Mouse (Mus musculus) kidney, adult 9 months (tissue): ENCODE data around the gene Rybp.

Experiments used
- DNase-seq: peaks from one replicate; pipeline ENCODE4 v3.0.0; 2022

Rybp gene

DNA sequence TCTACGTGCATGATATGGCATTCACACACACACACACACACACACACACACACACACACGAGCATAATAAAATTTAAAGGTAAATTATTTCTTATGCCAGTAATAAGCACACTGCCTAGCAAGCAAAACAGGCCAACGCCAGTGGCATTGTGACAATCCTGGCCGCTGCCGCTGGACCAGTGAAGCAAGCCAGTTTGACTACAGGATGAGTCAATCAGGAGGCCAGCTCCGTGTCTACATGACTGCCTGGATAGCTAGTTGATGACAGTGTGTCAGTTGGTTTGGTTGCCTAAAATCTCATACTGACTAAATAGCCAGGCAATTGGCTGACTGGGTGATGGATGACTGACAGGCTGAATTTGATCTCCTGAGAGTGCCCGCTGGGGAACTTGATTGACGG, 69.8 kb downstream of the Rybp start:
- no peak for DNase-seq

DNA sequence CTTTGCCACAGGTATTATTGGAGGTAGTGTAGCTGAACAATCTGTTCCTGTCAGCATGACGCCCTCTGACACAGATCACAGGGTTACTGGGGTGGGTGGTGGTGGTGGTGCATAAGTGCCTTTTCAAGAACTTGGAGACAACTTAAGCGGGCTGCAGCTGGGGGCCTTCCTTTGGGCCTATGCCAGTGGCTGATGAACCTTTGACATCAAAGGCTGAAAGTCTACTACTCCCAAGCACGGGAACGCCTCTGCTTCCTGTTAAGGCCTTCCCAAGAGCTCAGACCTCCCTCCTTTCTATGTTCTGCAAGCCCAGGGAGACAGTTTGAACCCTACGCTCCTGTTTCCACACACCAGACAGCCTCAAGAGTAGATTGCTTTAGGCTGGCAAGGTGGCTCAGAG, 70.3 kb downstream of the Rybp start:
- no peak for DNase-seq

DNA sequence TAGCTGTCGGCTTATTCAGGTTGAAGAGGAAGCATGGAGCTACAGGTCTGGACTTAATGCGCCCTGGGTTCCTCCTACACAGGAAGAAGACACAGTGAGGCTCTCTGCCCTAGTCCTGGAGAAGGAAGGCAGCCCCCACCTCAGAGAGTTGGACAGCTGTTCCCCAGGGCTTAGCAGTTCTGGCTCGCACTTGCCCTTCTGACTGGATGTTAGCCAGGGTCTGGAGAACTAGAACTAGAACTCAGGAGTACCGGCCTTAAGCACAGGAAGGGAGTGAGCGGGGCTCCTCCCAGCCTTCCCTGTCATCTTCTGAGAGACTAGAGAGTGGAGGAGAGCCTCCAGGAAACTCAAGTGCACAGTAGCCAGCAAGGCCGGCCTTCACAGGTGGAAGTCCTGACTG, 71.5 kb downstream of the Rybp start:
- DNase-seq: no peak

DNA sequence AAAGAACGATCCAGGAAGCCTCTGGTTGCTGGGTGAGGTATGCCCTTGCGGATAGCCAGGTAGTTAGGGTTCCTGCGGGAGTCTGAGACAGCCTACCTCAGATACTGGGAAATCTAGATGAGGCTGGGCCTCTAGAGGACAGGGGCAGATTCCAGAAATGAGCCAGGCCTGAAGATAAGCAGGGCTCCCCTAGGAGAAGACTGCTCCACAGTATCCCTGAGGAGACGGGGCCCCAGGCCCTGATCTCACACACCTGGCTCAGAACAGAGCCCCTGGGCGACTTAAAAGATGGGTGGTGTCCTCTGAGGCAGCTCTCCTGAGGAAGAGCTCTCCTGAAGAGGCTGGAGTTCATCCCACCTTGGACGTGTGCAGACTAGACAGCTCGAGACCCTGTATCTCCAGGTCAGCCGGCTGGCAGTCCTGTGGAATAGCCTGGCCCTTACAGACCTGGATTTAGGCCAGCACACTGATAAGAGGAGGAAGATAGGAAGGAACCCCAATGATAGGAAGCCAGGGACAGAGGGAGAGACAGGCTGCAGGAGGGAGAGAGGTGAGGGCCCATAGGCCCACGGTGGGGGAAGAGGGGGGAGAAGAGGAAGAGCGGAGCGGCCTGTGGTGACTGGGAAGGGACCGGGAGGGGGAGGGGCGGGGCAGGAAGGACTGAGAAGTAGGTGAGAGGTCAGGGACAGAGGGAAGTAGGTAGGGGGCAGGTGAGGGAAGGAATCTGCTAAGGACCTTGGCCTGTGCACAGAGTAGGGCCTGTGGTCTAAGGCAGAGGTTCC, 73.0 kb downstream of the Rybp start:
- no peak for DNase-seq

DNA sequence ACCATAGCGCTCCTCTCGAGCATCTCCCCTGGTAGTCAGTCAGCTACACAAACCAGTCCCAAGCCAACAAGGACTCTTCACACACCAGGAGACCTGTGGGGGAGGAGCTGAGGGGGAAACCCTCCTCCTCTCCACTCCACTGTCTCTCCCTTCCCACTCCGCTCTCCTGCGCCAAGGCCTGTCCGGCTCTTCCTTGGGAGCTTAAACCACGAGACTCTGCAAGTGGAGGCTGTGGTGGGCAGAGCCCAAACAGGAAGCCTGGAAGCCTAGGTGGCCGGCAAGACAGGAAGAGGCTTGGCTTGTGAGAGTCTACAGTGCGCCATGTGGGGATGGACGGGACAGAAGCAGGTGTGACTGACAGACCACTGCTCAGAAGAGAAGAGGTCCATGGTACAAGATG, 73.7 kb downstream of the Rybp start:
- no peak for DNase-seq

DNA sequence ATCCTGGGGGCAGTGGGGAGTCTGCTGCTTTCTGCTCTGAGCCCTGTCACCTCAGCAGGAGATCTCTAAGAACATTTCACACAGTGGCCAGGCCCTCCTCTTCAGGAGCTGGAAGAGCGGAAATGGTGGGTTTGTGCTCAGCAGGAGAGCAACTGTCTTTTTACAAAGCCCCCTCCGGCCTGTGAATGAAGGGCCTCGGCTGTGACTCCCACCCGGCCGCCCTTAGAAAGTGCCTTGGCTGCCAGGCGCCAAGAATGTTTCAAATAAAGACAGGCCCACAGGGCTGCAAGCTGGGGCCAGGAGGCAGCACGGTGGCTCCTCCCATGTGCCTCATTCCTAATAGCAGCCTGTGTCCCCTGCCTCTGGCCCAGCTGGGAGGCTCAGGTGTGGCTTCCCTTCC, 74.5 kb downstream of the Rybp start:
- no peak for DNase-seq

DNA sequence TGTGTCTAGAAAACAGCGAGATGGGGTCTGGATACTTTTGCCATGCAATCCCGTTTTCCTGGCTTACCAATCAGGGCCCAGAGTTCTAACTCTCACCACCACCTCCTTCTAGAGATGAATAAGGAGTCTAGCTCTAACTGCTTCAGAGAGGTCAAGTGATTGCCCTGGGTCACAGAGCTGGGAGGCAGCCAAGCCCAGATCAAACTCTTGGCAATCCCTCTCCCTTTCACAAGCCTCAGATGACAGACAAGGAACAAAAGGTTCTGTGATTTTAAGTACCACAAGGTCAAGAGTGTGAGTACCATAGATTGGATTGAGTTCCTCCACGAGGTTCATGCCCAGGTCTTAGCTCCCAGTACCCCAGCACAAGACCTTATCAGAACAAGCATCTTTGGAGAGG, 75.6 kb downstream of the Rybp start:
- DNase-seq: no peak

DNA sequence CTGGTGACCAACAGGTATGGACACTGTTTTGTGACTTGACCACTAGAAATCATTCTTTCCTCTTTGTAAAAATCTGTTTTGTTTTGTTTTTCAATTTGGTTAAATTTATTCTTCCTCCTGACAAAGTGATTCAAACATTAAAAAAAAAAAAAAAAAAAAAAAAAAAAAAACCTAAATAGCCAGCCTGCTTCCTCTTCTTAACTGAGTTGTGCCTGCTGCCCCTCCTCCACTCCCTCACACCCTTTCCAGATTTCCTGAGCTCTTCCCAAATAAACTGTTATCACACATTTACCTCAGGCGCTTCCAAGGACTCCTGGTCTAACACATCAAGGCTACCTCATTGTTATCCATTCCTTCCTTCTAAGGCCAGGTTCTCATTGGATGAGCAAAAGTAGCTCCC, 76.8 kb downstream of the Rybp start:
- DNase-seq: no peak

DNA sequence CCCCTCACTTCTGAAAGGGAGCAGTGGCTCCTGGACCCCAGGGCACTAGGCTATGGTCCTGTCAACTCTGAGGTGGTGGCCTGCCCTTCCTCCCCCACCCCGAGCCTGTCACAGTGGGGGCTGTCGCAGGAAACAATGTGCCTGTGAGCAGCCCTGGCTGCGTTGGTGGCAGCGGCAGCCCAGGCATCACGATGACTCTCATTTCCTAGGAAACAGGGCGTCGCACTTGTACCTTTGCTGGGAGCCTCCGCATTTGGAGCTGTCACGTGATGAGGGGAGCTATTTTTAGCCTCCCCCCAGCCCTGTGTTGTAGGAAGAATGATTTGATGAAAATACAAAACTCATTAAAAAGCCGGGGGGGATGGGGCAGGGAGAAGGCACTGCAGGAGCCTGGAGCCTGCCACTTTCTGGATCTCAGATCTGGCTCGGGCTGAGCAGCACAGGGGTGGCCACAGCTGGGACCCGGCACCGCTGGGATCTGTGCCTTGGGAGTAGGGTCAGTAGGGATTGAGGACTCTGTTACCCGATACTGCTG, 80.5 kb downstream of the Rybp start:
- DNase-seq: peak; percentile 52

DNA sequence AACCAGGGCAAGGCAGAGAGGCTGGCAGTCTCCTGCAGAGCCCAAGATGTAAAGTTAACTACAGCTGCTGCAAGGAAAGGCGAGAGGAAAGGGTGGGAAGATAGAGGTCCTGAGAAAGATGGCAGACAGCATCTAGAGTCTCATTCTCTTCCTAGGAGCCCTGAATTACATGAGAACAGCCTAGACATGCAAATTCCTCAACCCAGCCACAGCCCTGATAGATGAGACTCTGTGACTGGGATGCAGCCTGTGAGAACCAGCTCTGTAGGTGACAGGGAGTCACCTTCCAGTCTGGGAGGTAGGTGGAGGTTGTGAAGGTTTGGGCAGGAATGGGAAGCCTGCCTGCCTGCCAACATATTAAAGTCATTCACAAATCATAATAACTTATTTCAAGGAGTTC, 81.0 kb downstream of the Rybp start:
- no peak for DNase-seq

DNA sequence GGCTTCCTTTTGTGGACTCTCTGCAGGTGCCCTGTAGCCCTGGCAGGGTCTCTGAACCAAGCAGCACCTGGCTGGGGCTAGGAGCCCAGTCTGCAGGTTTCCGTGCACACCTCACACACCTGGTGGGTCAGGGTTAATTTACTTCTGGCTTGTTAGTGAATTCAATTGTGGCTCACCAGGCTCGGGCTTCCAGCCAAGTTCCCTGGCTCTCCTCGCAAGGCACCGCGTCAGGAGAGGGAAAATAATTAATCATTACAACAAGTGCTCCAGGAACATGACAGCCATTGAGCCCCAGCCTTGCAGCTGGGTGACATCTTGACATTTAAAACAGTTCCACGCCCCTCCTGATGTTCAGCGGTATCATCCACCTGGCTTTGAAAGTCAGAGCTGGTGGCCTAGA, 82.8 kb downstream of the Rybp start:
- peak; percentile 84 for DNase-seq

DNA sequence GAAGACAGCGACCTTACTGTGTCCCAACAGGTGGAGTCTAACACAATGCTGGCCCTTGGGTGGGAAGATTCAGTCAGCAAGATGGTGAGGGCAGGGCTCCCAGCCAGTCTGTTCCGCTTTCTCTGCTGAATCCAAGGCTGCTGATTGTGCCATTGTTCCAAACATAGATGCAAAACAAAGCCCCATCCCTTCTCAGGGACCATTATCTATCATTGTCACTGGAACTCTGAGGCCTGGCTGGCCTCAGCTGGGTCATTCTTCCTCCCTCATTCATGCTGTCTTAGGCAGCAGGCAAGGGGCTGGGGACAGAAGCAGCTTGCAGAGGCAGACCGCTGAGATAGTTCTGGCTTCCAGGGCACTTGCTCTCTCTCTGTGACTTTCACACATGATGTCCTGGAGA, 83.8 kb downstream of the Rybp start:
- no peak for DNase-seq

DNA sequence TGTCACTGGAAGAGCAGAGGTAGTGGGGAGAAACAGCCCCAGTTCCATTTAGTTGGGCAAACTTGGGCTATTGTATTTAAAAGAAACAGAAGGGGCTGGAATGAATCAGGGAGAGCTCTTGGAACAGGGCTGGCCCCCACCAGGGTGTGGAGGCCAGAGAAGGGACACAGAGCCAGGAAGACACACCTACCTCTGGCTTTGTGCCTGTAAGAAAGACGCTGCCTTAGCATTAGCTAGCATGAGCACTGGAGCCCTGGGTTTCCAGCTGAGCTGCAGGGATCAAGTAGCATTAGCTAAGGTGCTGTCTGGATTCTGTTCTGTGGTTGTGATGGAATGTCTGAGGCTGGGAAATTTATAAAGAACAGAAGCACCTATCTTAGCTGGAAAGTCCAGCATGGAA, 85.2 kb downstream of the Rybp start:
- DNase-seq: no peak

DNA sequence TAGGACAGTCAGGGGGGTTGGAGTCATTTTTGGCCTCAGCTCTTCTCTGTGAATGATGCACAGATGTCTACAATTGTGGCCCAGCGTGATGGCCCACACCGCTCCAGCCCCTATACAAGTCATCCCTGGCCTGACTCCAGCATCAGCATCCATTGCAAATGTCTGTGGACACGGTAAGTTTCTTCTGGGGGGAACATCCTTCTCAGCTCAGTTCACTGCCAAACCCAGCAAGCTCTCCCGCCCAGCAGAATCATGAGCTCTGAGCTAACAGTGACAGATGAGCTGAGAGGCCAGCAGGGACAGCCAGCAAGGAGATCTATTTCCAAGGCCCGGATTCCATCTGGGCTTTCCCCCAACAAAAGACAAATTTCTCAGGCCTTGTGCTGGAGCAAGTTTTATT, 90.2 kb downstream of the Rybp start:
- DNase-seq: no peak

DNA sequence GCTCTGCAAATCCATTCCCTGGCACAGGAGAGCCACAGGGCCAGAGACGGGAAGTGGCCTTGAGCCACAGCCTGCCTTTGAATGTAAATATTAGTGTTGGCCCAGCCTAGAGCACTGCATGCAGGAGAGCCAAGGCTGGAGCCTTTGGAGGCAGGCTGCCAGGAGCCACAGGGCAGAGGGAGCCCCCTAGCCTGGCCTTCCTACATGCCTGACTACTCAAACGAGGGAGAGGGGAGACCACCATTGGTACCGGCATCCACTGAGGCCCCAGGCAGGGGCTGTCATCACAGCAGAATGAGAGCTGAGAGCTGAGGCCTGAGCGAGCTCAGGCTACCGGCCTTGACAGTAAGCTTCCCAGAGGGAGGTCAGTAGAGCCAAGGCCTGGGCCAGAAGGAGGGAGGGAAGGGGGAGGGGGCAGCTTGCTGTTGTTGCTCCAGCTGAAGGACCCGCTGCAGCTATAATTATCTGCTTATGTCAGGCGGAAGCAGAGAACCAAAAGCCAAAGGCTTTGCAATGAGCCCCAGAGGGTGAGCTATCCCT, 91.3 kb downstream of the Rybp start:
- peak; percentile 45 for DNase-seq

DNA sequence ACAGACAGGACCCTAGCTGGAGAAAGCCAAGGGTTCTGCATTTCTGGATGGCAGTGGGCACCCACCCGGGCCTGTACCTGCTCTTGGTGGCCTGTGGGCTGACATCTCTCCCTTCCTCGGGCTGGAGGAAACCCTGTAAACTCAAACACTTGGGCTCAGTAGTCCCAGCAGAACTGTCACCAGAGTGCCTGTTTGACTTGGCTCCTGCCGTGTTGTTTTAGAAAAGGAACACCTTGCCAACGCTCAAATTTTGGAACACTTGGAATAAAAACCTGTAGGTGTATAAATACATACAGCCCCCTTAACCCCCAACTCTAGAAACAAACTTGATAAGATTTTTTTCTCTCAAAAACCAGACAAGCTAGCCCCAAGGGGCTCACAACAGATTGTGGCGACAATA, 92.2 kb downstream of the Rybp start:
- no peak for DNase-seq

DNA sequence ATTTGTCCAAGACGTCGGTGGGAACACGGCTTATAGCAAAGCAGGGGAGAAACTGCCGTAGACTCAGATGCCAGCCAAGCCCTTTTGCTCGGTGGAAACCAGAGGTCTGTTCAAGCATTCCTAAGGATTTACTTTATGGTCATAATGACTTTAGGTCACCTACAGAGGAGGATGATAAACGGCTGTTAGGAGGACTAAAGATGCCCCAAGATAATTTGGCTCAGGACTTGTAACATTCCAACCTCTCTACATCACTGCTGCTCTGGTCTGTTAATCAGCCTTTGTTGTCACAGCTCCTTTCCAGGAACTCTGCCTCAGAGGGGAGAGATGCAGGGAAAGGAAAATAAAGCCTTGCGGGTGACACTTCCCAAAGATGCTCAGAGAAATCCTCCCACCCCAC, 93.5 kb downstream of the Rybp start:
- no peak for DNase-seq

DNA sequence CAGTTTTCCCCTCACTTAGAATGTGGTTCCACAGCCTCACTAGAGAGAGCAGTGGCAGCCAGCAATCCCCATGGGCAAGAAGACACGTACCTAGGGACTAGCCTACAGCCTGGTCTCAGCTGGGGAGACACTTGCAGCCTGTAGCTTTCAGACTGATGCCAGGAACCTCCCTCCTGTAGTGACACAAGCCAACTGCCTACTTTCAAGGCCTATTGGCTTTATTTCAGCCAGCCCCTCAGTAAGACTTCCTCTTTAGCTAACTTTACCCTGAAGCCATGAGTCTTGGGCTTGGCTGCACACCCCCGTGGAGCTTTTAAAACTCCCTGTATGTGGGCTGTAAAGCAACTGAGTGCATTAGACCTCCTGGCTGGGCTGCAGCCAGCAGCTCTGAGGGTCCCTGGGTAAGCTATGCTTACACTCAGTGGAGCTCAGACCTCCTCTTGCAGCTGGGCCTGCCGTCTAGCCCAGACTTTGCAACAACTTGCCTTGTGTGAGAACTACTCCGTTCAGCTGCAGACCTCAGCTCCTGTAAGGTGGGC, 94.5 kb downstream of the Rybp start:
- no peak for DNase-seq

DNA sequence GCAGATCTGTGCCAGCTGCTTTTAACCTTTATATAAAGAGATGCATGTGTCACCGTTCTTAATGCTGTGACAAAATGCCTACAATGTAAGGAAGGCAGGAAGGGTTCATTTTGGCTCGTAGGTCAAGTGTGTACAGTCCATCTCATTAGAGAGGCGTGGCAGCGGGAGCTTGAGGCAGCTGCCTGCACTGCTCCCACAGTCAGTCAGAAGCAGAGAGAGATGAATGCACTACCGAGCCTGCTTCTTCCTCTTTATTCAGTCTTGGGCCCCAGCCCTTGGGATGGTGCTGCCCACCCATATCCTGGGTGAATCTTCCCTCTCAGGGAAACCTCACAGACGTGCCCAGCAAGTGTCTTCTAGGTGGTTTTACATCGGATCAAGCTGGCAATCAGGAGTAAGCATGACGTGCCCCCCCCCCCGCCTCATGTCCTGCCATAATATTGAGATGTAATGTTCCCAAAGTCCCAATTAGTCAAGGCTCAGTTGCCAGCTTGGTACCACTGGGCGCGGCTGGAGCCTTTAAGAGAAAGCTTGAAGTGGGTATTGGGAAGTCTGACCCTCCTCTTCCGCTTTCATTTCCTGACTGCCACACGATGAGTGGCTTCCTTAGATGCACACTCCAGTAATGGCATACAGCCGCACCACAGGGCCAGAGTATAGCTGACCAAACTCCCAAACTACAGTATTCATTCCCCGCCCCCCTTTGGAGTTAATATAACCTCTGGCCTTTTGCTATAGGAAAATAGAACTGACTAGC, 96.3 kb downstream of the Rybp start:
- no peak for DNase-seq

DNA sequence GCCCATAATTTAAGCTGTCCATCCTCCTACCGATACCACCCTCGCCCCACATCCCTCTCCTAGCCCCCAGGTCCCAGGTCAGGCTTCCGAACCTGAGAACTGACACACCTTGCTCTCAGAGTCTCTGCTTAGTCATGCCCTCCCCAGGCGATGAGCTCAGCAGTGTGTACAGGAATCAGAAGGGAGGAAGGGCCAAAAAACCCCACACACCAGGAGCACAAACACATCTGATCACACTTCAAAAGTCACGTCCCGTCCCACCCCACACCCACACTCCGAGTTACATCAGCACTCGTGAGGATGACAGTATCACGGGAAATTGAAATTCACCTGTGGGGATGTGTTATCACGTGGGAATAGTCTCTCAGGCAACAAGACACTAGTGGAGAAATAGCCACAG, 97.0 kb downstream of the Rybp start:
- no peak for DNase-seq

DNA sequence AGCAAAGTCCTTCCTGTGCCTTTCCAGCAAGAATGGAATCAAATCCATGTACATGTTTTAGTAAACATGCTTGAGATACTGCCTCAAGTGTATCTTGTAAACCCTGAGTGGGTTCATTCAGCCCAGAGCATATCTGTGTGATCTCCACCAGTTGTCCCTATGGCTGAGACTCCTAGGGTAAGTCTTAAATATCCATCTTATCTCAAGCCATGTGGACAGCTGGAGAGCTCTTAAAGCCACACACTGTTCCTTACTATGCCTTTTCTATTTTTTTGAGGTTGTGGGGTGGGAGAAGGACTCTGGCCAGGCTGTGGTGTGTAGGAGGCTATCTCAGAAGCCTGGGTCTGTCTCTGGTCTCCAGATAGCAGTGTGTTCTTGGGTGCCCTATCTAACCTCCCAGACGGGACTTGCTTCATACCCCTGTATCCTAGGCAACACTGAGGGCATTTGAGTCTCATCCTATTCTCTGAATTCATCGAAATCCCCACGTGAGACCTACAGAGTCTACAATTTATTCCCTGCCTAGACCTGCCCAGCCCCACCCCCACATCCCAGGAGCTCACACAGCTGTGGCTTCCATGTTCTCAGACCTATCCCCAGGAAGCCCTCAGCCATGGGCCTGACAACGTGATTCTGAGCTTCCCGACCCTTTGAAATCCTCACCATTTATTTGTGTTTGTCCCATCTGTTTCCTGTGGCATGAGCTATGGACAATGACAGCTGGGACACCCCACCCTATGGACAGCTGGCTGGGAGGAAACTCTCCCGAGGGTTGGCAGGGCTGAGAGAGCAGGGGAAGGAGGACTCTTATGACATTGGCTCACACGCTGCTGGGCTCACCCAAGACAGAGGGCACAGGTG, 98.2 kb downstream of the Rybp start:
- no peak for DNase-seq

DNA sequence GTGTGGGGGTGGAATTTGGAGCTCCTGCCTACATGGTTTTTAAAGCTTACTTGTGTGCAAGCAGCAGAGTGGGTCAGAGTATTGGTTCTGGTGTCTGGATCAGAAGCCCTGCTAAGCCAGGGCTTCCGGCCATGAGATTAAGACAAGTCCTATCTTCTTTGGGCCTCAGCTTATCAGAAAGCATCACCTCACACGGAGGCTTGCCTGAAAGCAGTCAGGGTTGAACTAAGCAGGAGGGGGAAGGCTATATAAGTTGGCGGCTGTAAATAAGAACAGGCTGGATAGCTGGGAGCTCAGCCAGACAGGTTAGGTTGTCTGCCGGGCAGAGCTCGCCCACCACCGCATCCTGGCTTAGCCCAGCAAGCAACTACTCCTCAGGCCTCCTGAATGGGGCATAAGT, 99.5 kb downstream of the Rybp start:
- no peak for DNase-seq

DNA sequence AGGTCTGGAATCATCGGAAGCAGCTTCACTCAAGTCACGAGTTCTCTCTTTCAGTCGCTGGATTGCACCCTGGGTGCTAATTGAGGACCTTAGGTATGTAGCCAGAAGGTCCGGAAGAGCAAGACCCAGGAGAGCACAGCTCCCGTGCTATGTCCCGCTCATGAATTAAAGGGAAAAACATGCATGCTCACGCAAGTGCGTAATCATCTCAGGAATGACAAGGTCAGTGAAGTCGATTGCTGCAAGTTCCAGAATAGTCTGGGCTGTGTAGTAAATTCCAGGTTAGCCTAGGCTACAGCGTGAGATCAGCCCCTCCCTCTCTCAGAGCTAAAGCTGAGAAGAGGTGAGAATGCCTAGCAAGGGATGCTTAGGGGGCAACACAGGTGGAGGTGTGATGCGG, 100.5 kb downstream of the Rybp start:
- DNase-seq: peak; percentile 33
